ENCODE assay signal across 13 mouse cellular contexts in genomic region chr5:105343816-105344215, GRCm38 (mm10). TPM values are rescaled to one million over a fixed set of nuclear protein-coding genes. Genes with fewer than 3 reads are reported as not detected.
A peak's percentile ranks its signal among the peaks of the same experiment; 100 is the strongest.
DNase-seq lines count a peak whose midpoint lies in the region; ATAC-seq lines count a peak whose summit lies in the region.
"Not testable (repeated sequence)": the region's sequence is repeated elsewhere in the genome, so short reads cannot be mapped to it uniquely, and the experiment has no call there.
"Had no signal": no experiment of that assay in that cellular context is flagged by ENCODE, and none has a peak within 500 bp of the region (broad histone marks: within the 10 kb centered on the region; RNA-seq: fewer than 3 reads in every experiment).

No protein-coding gene starts in this region.

- H3K4me3 ChIP-seq in megakaryocyte, embryonic 14.5 days (replicated peaks) = peak overlapping the region; percentile 51

- H3K9me3 ChIP-seq in megakaryocyte, embryonic 14.5 days = not testable (repeated sequence)

- H3K36me3 ChIP-seq in megakaryocyte, embryonic 14.5 days (replicated peaks; ENCODE audit: low read length) = not testable (repeated sequence)

- peak; percentile 85 for ATAC-seq in common myeloid progenitor, adult 5-6 weeks (replicated peaks; ENCODE audit: low read depth, poor library complexity, severe bottlenecking)
- peak; percentile 90 to 91 for ATAC-seq in hematopoietic stem cell, adult 5-6 weeks (replicated peaks in 1 of 2; ENCODE audit: insufficient read depth in 1 of 2, low FRiP score in 2 of 2, low TSS enrichment in 1 of 2, low read depth in 1 of 2, poor library complexity in 2 of 2, severe bottlenecking in 2 of 2)

- not testable (repeated sequence) for H3K27me3 ChIP-seq in megakaryocyte, embryonic 14.5 days (replicated peaks)

- peak; percentile 88 for DNase-seq in 416B (ENCODE audit: low read depth)
- DNase-seq in embryo, embryonic 11 days = peak; percentile 4
- peak; percentile 4 for DNase-seq in mesoderm, embryonic 11.5 days (ENCODE audit: low read depth, low spot score)

- peaks cover 31% of the 10 kb centered on the region for H3K4me1 ChIP-seq in megakaryocyte, embryonic 14.5 days

RNA-seq across cellular contexts. Expression of gene Gbp6, which starts 50.3 kb away (rescaled TPM):
- total RNA-seq in common myeloid progenitor, adult 5-6 weeks (2017) = 0.78 and 1.2 TPM in 2 replicates
- total RNA-seq in hematopoietic stem cell, adult 5-6 weeks (2017) = 14.3 and 18.6 TPM in 2 replicates
- 0.53 TPM in 1 of 2 replicates, not detected in the other for polyA plus RNA-seq in megakaryocyte, embryonic 14.5 days (2012; ENCODE audit: insufficient read depth, low replicate concordance)
- polyA plus RNA-seq: erythroblast, embryonic 14.5 days; G1E had no signal

RNA-seq across cellular contexts. Expression of gene Gm43302, which starts 50.3 kb away (rescaled TPM):
- total RNA-seq in common myeloid progenitor, adult 5-6 weeks (2017) = not detected in 2 replicates
- 0.88 TPM in 1 of 2 replicates, not detected in the other for total RNA-seq in hematopoietic stem cell, adult 5-6 weeks (2017)
- 0.36 TPM in 1 of 2 replicates, not detected in the other for polyA plus RNA-seq in megakaryocyte, embryonic 14.5 days (2012; ENCODE audit: insufficient read depth, low replicate concordance)
- total RNA-seq: adrenal gland, postnatal 36 days had no signal
- polyA plus RNA-seq: embryonic facial prominence, embryonic 11.5 days; embryonic facial prominence, embryonic 13.5 days; erythroblast, embryonic 14.5 days; forebrain, embryonic 10.5 days; forebrain, embryonic 12.5 days; G1E had no signal

Comparison
In these comparisons a context has a peak if more than half of its experiments do, and no peak if none do; other contexts are left out.
1. Peak in every context shown above with its lines: DNase-seq, ATAC-seq and H3K4me3 ChIP-seq.
2. DNase-seq: peak in every context shown above with its lines; median percentile 88 in 416B; 4 in embryo, embryonic 11 days; 4 in mesoderm, embryonic 11.5 days.